Mouse (Mus musculus): ENCODE data around the gene Enox2. TPM values are rescaled to one million over a fixed set of nuclear protein-coding genes. Genes with fewer than 3 reads are reported as not detected.

The Enox2 gene
- polyA plus RNA-seq, 2 experiments = 2.2 to 3.1 TPM

- no peak for ATAC-seq (ENCODE audit: insufficient read depth)
- Histone ChIP-seq H3K36me3 (replicated peaks; ENCODE audit: control insufficient read depth, insufficient read depth, low read depth) (no peaks in the 10 kb centered on the region), H3K9me3 (ENCODE audit: control insufficient read depth, low read length) (no peaks in the 10 kb centered on the region), H3K9ac (replicated peaks) (no peak overlapping the region), H3K4me3 (ENCODE audit: insufficient read depth in 1 of 2, low read depth in 2 of 2, low read length in 2 of 2) (no peak overlapping the region), H3K27me3 (ENCODE audit: control insufficient read depth, insufficient read depth, low read length) (no peaks in the 10 kb centered on the region), H3K4me2 (ENCODE audit: low read depth) (no peak overlapping the region), H3K27ac (no peak overlapping the region), H3K4me1 (replicated peaks; ENCODE audit: control insufficient read depth in 2 of 2, insufficient read depth in 2 of 2, low read length in 1 of 2) (no peaks in the 10 kb centered on the region)
- WGBS (ENCODE audit: insufficient replicate concordance) = 79% methylated on average over 2 of the region's 2 CpGs
- DNase-seq (ENCODE audit: low read depth in 3 of 3, low spot score in 3 of 3) = no peak
- TF ChIP-seq CTCF (IDR thresholded peaks at IDR 0.05; ENCODE audit: low read depth) = no peak
- no peak for TF ChIP-seq EP300 (IDR thresholded peaks at IDR 0.05; ENCODE audit: low read depth)
Measured at GRCm38 (mm10) chrX:49096249-49096648, 191.8 kb downstream of the Enox2 start.

DNA sequence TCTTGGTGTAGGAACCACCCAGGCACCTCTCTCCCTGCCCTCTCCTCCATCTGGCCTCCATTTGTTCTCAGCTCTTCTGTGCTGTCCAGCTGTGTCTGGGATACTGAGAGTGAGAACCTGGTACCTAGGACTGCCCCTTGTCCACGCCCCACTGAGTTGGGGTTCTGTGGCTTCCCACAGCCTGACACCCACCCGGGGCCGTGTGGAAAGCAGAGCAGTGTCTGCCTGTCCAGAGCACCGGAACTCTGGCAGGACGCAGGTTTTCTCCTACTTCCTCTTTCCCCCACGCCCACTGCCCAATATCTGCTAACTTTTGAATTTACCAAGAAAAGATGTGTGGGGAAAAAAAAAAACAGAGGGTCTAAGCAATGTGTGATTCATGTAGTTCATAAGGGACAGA, 213.0 kb downstream of the Enox2 start:
- H3K9ac ChIP-seq (replicated peaks) = no peak overlapping the region
- H3K4me2 ChIP-seq (ENCODE audit: low read depth) = no peak overlapping the region
- DNase-seq (ENCODE audit: low read depth in 3 of 3, low spot score in 3 of 3) (no peak), ATAC-seq (ENCODE audit: insufficient read depth) (no peak)
- no peaks in the 10 kb centered on the region for H3K27me3 ChIP-seq (ENCODE audit: control insufficient read depth, insufficient read depth, low read length)
- H3K36me3 ChIP-seq (replicated peaks; ENCODE audit: control insufficient read depth, insufficient read depth, low read depth) = no peaks in the 10 kb centered on the region
- no peak for TF ChIP-seq CTCF (IDR thresholded peaks at IDR 0.05; ENCODE audit: low read depth)
- 0 out of 4 replicates have a peak, but pooled peaks cover 0 to 2% of the 10 kb centered on the region in 2 experiments for H3K4me1 ChIP-seq (replicated peaks; ENCODE audit: control insufficient read depth in 2 of 2, insufficient read depth in 2 of 2, low read length in 1 of 2)
- no peaks in the 10 kb centered on the region for H3K9me3 ChIP-seq (ENCODE audit: control insufficient read depth, low read length)
- no peak overlapping the region for H3K4me3 ChIP-seq (ENCODE audit: insufficient read depth in 1 of 2, low read depth in 2 of 2, low read length in 2 of 2)
- no peak overlapping the region for H3K27ac ChIP-seq
- 33% methylated on average over 6 of the region's 6 CpGs for WGBS (ENCODE audit: insufficient replicate concordance)

GRCm38 (mm10) chrX:49073563-49073962, 214.5 kb downstream of the Enox2 start:
- WGBS (ENCODE audit: insufficient replicate concordance) = 51% methylated on average over 3 of the region's 3 CpGs
- TF ChIP-seq CTCF (IDR thresholded peaks at IDR 0.05; ENCODE audit: low read depth) (no peak), EP300 (IDR thresholded peaks at IDR 0.05; ENCODE audit: low read depth) (no peak)
- H3K27me3 ChIP-seq (ENCODE audit: control insufficient read depth, insufficient read depth, low read length) = no peaks in the 10 kb centered on the region
- no peaks in the 10 kb centered on the region for H3K9me3 ChIP-seq (ENCODE audit: control insufficient read depth, low read length)
- H3K4me1 ChIP-seq (replicated peaks; ENCODE audit: control insufficient read depth in 2 of 2, insufficient read depth in 2 of 2, low read length in 1 of 2) = 0 out of 4 replicates have a peak, but pooled peaks cover 0 to 2% of the 10 kb centered on the region in 2 experiments
- H3K36me3 ChIP-seq (replicated peaks; ENCODE audit: control insufficient read depth, insufficient read depth, low read depth) = no peaks in the 10 kb centered on the region
- H3K9ac ChIP-seq (replicated peaks) = no peak overlapping the region
- DNase-seq (ENCODE audit: low read depth in 3 of 3, low spot score in 3 of 3) (no peak), ATAC-seq (ENCODE audit: insufficient read depth) (no peak)
- no peak overlapping the region for H3K4me3 ChIP-seq (ENCODE audit: insufficient read depth in 1 of 2, low read depth in 2 of 2, low read length in 2 of 2)
- H3K4me2 ChIP-seq (ENCODE audit: low read depth) = no peak overlapping the region
- H3K27ac ChIP-seq = no peak overlapping the region

DNA sequence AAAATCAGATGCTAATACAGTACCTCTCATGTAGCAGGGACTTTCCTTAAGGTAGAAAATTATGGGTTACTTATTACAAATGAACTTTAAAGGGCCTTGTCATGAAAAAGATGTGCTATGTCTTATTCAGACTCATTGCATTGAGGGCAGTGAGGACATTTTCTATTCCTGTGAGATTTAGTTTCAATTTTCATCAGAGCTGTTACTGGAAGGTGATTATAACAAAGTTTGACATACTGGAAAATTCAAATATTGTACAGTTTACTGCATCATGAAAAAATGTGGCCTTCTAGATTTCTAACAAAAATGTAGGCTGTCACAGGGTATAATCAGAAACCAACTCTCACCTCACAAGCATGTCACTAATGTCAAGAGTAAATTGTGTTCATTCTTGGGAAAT, 242.9 kb downstream of the Enox2 start:
- H3K4me1 ChIP-seq (replicated peaks; ENCODE audit: control insufficient read depth in 2 of 2, insufficient read depth in 2 of 2, low read length in 1 of 2) = no peaks in the 10 kb centered on the region
- TF ChIP-seq EP300 (IDR thresholded peaks at IDR 0.05; ENCODE audit: low read depth) (no peak), CTCF (IDR thresholded peaks at IDR 0.05; ENCODE audit: low read depth) (no peak)
- no peak overlapping the region for H3K9ac ChIP-seq (replicated peaks)
- H3K27ac ChIP-seq = no peak overlapping the region
- no peak for DNase-seq (ENCODE audit: low read depth in 3 of 3, low spot score in 3 of 3)
- no peaks in the 10 kb centered on the region for H3K36me3 ChIP-seq (replicated peaks; ENCODE audit: control insufficient read depth, insufficient read depth, low read depth)
- H3K4me2 ChIP-seq (ENCODE audit: low read depth) = no peak overlapping the region
- ATAC-seq (ENCODE audit: insufficient read depth) = no peak
- no peaks in the 10 kb centered on the region for H3K27me3 ChIP-seq (ENCODE audit: control insufficient read depth, insufficient read depth, low read length)
- no peak overlapping the region for H3K4me3 ChIP-seq (ENCODE audit: insufficient read depth in 1 of 2, low read depth in 2 of 2, low read length in 2 of 2)
- no peaks in the 10 kb centered on the region for H3K9me3 ChIP-seq (ENCODE audit: control insufficient read depth, low read length)

GRCm38 (mm10) chrX:49009746-49010145, 278.3 kb downstream of the Enox2 start:
- ATAC-seq (ENCODE audit: insufficient read depth) = no peak
- H3K9ac ChIP-seq (replicated peaks) = no peak overlapping the region

More at GRCm38 (mm10) chrX:49009746-49010145, 278.3 kb downstream of the Enox2 start:
- H3K27me3 ChIP-seq (ENCODE audit: control insufficient read depth, insufficient read depth, low read length) = no peaks in the 10 kb centered on the region
- no peak for TF ChIP-seq EP300 (IDR thresholded peaks at IDR 0.05; ENCODE audit: low read depth)
- no peak for TF ChIP-seq CTCF (IDR thresholded peaks at IDR 0.05; ENCODE audit: low read depth)
- no peaks in the 10 kb centered on the region for H3K36me3 ChIP-seq (replicated peaks; ENCODE audit: control insufficient read depth, insufficient read depth, low read depth)
- H3K4me3 ChIP-seq (ENCODE audit: insufficient read depth in 1 of 2, low read depth in 2 of 2, low read length in 2 of 2) = no peak overlapping the region
- no peaks in the 10 kb centered on the region for H3K9me3 ChIP-seq (ENCODE audit: control insufficient read depth, low read length)
- no peak overlapping the region for H3K4me2 ChIP-seq (ENCODE audit: low read depth)
- 52% methylated on average over 5 of the region's 5 CpGs for whole genome bisulfite sequencing (ENCODE audit: insufficient replicate concordance)
- H3K27ac ChIP-seq = no peak overlapping the region
- no peak for DNase-seq (ENCODE audit: low read depth in 3 of 3, low spot score in 3 of 3)
- no peaks in the 10 kb centered on the region for H3K4me1 ChIP-seq (replicated peaks; ENCODE audit: control insufficient read depth in 2 of 2, insufficient read depth in 2 of 2, low read length in 1 of 2)
